Mouse (Mus musculus) embryonic fibroblast, embryonic 13.5 days (primary cell): ENCODE measurements around the gene Gimap8.

Source experiments
- CTCF ChIP-seq: IDR thresholded peaks from 2 replicates; pipeline ENCODE4 v1.5.1; 2011; ENCODE audit warnings: mild to moderate bottlenecking, control low read depth, low read length, moderate library complexity, borderline replicate concordance; ENCODE audit not compliant: insufficient read depth
- POLR2A ChIP-seq: IDR thresholded peaks from 2 replicates; pipeline ENCODE4 v1.6.1; 2011; ENCODE audit warnings: low read depth, mild to moderate bottlenecking, control low read depth, low read length, moderate library complexity

- TF ChIP-seq POLR2A (no peak), CTCF (no peak)
Measured at GRCm38 (mm10) chr6:48681472-48682090, 34.5 kb downstream of the Gimap8 start.
